Mouse (Mus musculus) kidney, postnatal 0 days (tissue): ENCODE data around the gene 1110032A03Rik. TPM values are rescaled to one million over a fixed set of nuclear protein-coding genes. Genes with fewer than 3 reads are reported as not detected.

Experiments
- ATAC-seq: fragments of 200-750 bp; cut with Nextera tagmentation; replicated peaks from 2 replicates; pipeline ENCODE4 v1.8.0; 2017; ENCODE audit warnings: low read depth, moderate number of reproducible peaks, moderate TSS enrichment, moderate library complexity; ENCODE audit not compliant: low FRiP score
- DNase-seq: peaks from one replicate; pipeline ENCODE4 v3.0.0-alpha.2; 2016; ENCODE audit warnings: low spot score
- H3K27ac ChIP-seq: fragments of 300-500 bp; sonication (generic); 2 replicates; pipeline ENCODE4 v1.5.1; 2014; ENCODE audit warnings: mild to moderate bottlenecking
- H3K27me3 ChIP-seq: fragments of 300-500 bp; sonication (generic); 2 replicates; pipeline ENCODE4 v1.6.1; 2014; ENCODE audit warnings: low read length, mixed read lengths; ENCODE audit not compliant: insufficient read depth
- H3K36me3 ChIP-seq: fragments of 300-500 bp; sonication (generic); 2 replicates; pipeline ENCODE4 v1.6.1; 2014; ENCODE audit warnings: low read length, mixed read lengths; ENCODE audit not compliant: insufficient read depth
- H3K4me1 ChIP-seq: fragments of 300-500 bp; sonication (generic); replicated peaks from 2 replicates; pipeline ENCODE4 v1.6.1; 2014; ENCODE audit warnings: antibody characterized with exemption, low read length, mixed read lengths; ENCODE audit not compliant: insufficient read depth
- H3K4me2 ChIP-seq: fragments of 300-500 bp; sonication (generic); 2 replicates; pipeline ENCODE4 v1.6.1; 2014; ENCODE audit warnings: mild to moderate bottlenecking, low read length, moderate library complexity, mixed read lengths
- H3K4me3 ChIP-seq: fragments of 300-500 bp; sonication (generic); replicated peaks from 2 replicates; pipeline ENCODE4 v1.5.1; 2014; ENCODE audit warnings: low read depth, low read length
- H3K9ac ChIP-seq: fragments of 300-500 bp; sonication (generic); 2 replicates; pipeline ENCODE4 v1.6.1; 2014; ENCODE audit warnings: low read depth, low read length
- H3K9me3 ChIP-seq: fragments of 300-500 bp; sonication (generic); replicated peaks from 2 replicates; pipeline ENCODE4 v1.6.1; 2016; ENCODE audit warnings: low read length, inconsistent platforms, mixed read lengths
- CTCF ChIP-seq: IDR thresholded peaks from 2 replicates; pipeline ENCODE4 v1.5.1; 2016; ENCODE audit warnings: antibody characterized with exemption, low read depth, mild to moderate bottlenecking, moderate library complexity
- WGBS: fragments of 180-500 bp; shearing (Covaris S2); extraction: QIAGEN DNeasy Blood & Tissue Kit; methylation state at CpG from one replicate; pipeline ENCODE4 v1.1.7; 2014; 5-methylcytosine and 5-hydroxymethylcytosine counted together
- polyA plus RNA-seq: library from polyadenylated mRNA; unstranded; fragments of >200 nt; fragmentation: Nextera tagmentation; extraction: Ambion mirVana; gene quantifications from 2 replicates; pipeline ENCODE4 v1.2.1, GENCODE M21; 2015

The 1110032A03Rik gene
- polyA plus RNA-seq, 1 experiment from 2014 or later, result 62.9 TPM

DNA sequence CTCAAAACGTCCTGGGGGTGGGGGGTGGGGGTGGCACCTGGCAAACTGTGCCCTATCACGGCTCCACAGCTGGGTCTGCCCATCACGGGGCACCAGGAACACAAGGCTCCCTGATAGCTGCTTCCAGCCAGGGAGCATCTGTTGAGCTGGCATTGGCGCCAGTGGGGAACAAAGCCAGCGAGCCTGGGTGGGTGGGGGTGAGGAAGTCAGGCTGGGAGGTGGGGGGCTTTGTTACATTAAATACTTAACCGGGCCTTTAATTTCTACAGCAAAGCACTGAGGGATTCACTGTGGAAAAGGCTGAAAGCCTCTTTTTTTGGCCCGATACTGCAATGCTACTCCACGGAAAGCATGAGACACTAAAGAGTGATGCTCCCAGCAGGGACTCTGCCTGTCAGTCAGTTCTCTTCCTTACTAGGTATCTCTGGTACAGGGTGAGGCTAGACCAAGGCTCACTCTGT is 52.8 kb downstream of the 1110032A03Rik start:
- WGBS, result 55% methylated on average over 8 of the region's 8 CpGs
- DNase-seq, result no peak
- no peak overlapping the region for H3K4me3 ChIP-seq
- H3K27ac ChIP-seq, result no peak overlapping the region
- 0 out of 2 replicates have a peak, but pooled peaks cover 4% of the 10 kb centered on the region for H3K4me1 ChIP-seq
- ATAC-seq, result no peak
- TF ChIP-seq CTCF, result no peak
- no peaks in the 10 kb centered on the region for H3K27me3 ChIP-seq
- no peak overlapping the region for H3K9ac ChIP-seq
- H3K4me2 ChIP-seq, result no peak overlapping the region
- H3K36me3 ChIP-seq, result no peaks in the 10 kb centered on the region
- no peaks in the 10 kb centered on the region for H3K9me3 ChIP-seq

DNA sequence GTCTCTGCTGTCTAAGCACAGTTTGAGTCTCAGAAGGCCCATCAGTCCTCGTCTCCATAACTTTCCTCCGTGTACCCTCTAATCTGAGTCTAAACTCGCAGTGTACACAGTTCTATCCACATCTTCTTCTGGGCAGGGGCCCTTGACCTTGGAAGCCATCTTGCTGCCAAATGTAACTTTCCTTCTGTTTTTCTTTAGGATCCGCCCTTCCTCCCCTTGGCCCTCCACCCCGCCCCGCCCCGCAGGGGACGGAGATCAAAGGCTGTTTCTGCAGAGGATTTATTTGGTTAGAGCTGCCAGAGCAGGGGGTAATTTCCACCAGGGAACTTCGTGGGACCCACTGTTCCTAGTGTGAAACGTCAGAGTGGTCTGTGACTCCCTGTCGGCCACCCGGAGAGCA is 54.3 kb downstream of the 1110032A03Rik start:
- TF ChIP-seq CTCF, result no peak
- WGBS, result 17% methylated on average over 12 of the region's 12 CpGs
- no peak overlapping the region for H3K4me3 ChIP-seq
- no peak overlapping the region for H3K27ac ChIP-seq
- no peaks in the 10 kb centered on the region for H3K36me3 ChIP-seq
- no peaks in the 10 kb centered on the region for H3K27me3 ChIP-seq
- 0 out of 2 replicates have a peak, but pooled peaks cover 3% of the 10 kb centered on the region for H3K4me1 ChIP-seq
- peak; percentile 26 for DNase-seq
- ATAC-seq, result no peak
- no peak overlapping the region for H3K9ac ChIP-seq
- no peak overlapping the region for H3K4me2 ChIP-seq
- H3K9me3 ChIP-seq, result no peaks in the 10 kb centered on the region

DNA sequence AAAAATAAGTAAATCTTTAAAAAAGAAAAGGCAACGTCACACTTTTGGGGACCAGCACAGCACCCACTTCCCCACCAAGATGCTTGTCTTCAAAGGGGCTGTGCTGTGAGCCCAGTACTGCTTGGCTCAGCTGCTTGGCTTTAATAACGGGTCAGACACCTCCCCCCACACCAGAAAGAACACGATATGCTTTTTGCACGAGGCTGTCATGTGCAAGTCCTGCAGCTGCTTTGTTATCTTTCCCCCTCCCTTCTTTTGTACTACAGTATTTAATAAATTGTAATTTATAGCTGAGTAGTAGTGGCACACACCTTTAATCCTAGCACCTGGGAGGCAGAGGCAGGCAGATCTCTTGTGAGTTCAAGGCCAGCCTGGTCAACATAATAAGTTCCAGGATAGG is 56.4 kb downstream of the 1110032A03Rik start:
- DNase-seq (no peak), ATAC-seq (no peak)
- Histone ChIP-seq H3K4me2 (no peak overlapping the region), H3K36me3 (no peaks in the 10 kb centered on the region), H3K9me3 (no peaks in the 10 kb centered on the region), H3K27ac (no peak overlapping the region), H3K4me1 (no peaks in the 10 kb centered on the region), H3K27me3 (no peaks in the 10 kb centered on the region), H3K4me3 (no peak overlapping the region), H3K9ac (no peak overlapping the region)
- WGBS, result 59% methylated on average over 4 of the region's 4 CpGs
- TF ChIP-seq CTCF, result no peak

DNA sequence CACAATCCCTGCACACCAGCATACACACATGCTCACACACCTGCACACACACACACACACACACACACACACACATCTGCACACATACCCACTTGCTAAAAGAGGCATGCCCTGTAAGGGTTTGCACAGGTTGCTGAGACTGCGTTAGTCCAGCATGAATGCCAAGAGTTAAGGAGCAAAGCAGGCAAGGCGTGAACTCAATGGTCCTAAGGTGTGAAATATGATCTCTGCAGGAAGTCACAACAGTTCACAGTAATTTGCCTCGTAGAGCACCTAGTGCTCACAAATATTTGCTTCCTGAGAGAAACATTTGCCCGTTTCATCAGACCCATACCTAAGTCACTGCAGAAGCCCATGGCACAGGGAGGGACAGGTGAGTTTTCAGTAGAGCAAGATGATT is 61.1 kb downstream of the 1110032A03Rik start:
- no peaks in the 10 kb centered on the region for H3K36me3 ChIP-seq
- no peak overlapping the region for H3K27ac ChIP-seq
- TF ChIP-seq CTCF, result no peak

More for the DNA sequence above, 61.1 kb downstream of the 1110032A03Rik start:
- no peaks in the 10 kb centered on the region for H3K9me3 ChIP-seq
- no peak overlapping the region for H3K4me2 ChIP-seq
- DNase-seq (no peak), ATAC-seq (no peak)
- 22% methylated on average over 4 of the region's 4 CpGs for WGBS
- no peak overlapping the region for H3K9ac ChIP-seq
- no peaks in the 10 kb centered on the region for H3K27me3 ChIP-seq
- H3K4me1 ChIP-seq, result no peaks in the 10 kb centered on the region
- H3K4me3 ChIP-seq, result no peak overlapping the region

Other genes starting within 250 kb of the 1110032A03Rik start
- 133 and 139 TPM in 2 replicates for gene Pts, start 246.8 kb downstream of the 1110032A03Rik start, polyA plus RNA-seq
- 3.7 and 5.2 TPM in 2 replicates for gene Il18, start 220.7 kb downstream of the 1110032A03Rik start, polyA plus RNA-seq
- 0.17 and 0.27 TPM in 2 replicates for gene Bco2, start 220.3 kb downstream of the 1110032A03Rik start, polyA plus RNA-seq
- not detected in 2 replicates for gene Tex12, start 214.2 kb downstream of the 1110032A03Rik start, polyA plus RNA-seq
- gene Sdhd, start 171.7 kb downstream of the 1110032A03Rik start, polyA plus RNA-seq, result 599 and 602 TPM in 2 replicates
- gene Timm8b, start 171.6 kb downstream of the 1110032A03Rik start, polyA plus RNA-seq, result 406 and 483 TPM in 2 replicates
- gene Pih1d2, start 158.2 kb downstream of the 1110032A03Rik start, polyA plus RNA-seq, result 5.7 and 7.1 TPM in 2 replicates
- gene Nkapd1, start 158.1 kb downstream of the 1110032A03Rik start, polyA plus RNA-seq, result 25.7 and 26.0 TPM in 2 replicates
- 84.6 and 86.5 TPM in 2 replicates for gene Dlat, start 115.7 kb downstream of the 1110032A03Rik start, polyA plus RNA-seq
- gene Dixdc1, start 36.0 kb downstream of the 1110032A03Rik start, polyA plus RNA-seq, result 7.3 and 7.5 TPM in 2 replicates
- gene 2310030G06Rik, start 29.0 kb downstream of the 1110032A03Rik start, polyA plus RNA-seq, result 26.8 and 27.1 TPM in 2 replicates
- 198 and 233 TPM in 2 replicates for gene Cryab, start 24.2 kb downstream of the 1110032A03Rik start, polyA plus RNA-seq
- gene Hspb2, start 23.2 kb downstream of the 1110032A03Rik start, polyA plus RNA-seq, result 5.5 and 7.4 TPM in 2 replicates
- 7.9 and 9.3 TPM in 2 replicates for gene Fdxacb1, start 7.3 kb downstream of the 1110032A03Rik start, polyA plus RNA-seq
- gene Alg9, start 501 bp downstream of the 1110032A03Rik start, polyA plus RNA-seq, result 24.8 and 28.9 TPM in 2 replicates
- gene Ppp2r1b, start 69.8 kb upstream of the 1110032A03Rik start, polyA plus RNA-seq, result 36.6 and 43.6 TPM in 2 replicates
- gene Sik2, start 233.6 kb upstream of the 1110032A03Rik start, polyA plus RNA-seq, result 11.8 and 12.5 TPM in 2 replicates